Mouse (Mus musculus) G1E (cell line): ENCODE measurements around the gene Gm10401. TPM values are rescaled to one million over a fixed set of nuclear protein-coding genes. Genes with fewer than 3 reads are reported as not detected.
"Not testable (repeated sequence)": the region's sequence is repeated elsewhere in the genome, so short reads cannot be mapped to it uniquely, and the experiment has no call there.

Source experiments
- ATAC-seq: 2 replicates; pipeline ENCODE4 v1.8.0; 2016; ENCODE audit warnings: mild to moderate bottlenecking; ENCODE audit not compliant: insufficient number of reproducible peaks, poor library complexity, low FRiP score, severe bottlenecking; ENCODE audit errors: extremely low read depth
- DNase-seq: peaks from one replicate; pipeline ENCODE4 v3.0.0; 2012; ENCODE audit warnings: low spot score
- H3K27me3 ChIP-seq: 2 replicates; pipeline ENCODE4 v1.6.1; 2012; ENCODE audit warnings: mild to moderate bottlenecking, low read length, inconsistent platforms; ENCODE audit not compliant: insufficient read depth
- H3K36me3 ChIP-seq: replicated peaks from 2 replicates; pipeline ENCODE3; 2012; ENCODE audit warnings: mild to moderate bottlenecking, inconsistent platforms
- H3K4me1 ChIP-seq: 2 replicates; pipeline ENCODE4 v1.6.1; 2012; ENCODE audit warnings: low read depth, low read length, inconsistent platforms, mixed read lengths; ENCODE audit not compliant: insufficient read depth
- H3K4me3 ChIP-seq: 2 replicates; pipeline ENCODE4 v1.5.1; 2012; ENCODE audit warnings: low read depth, mild to moderate bottlenecking, inconsistent platforms, low read length, moderate library complexity, mixed read lengths
- H3K9me3 ChIP-seq: replicated peaks from 2 replicates; pipeline ENCODE4 v1.6.1; 2012; ENCODE audit warnings: inconsistent platforms
- CTCF ChIP-seq: IDR thresholded peaks from 2 replicates; pipeline ENCODE4 v1.5.1; 2012; ENCODE audit warnings: low read depth, low read length, inconsistent platforms, mixed read lengths
- GATA1 ChIP-seq: IDR thresholded peaks from 2 replicates; pipeline ENCODE4 v1.6.1; 2012; ENCODE audit warnings: borderline replicate concordance, low read length, inconsistent platforms, mixed read lengths
- GATA2 ChIP-seq: IDR thresholded peaks from 2 replicates; pipeline ENCODE4 v1.6.1; 2012; ENCODE audit warnings: low read depth, low read length, inconsistent platforms, borderline replicate concordance
- POLR2AphosphoS5 ChIP-seq: IDR thresholded peaks from 2 replicates; pipeline ENCODE4 v1.6.1; 2012; ENCODE audit warnings: low read depth, low read length, inconsistent platforms; ENCODE audit not compliant: insufficient replicate concordance
- TAL1 ChIP-seq: conservative IDR thresholded peaks from 2 replicates; pipeline ENCODE4 v1.6.1; 2012; ENCODE audit warnings: low read depth, low read length, inconsistent platforms, mixed read lengths
- polyA plus RNA-seq: library from polyadenylated mRNA; stranded (reverse); fragments of >175 nt; gene quantifications from 2 replicates; pipeline ENCODE4 v1.2.3, GENCODE M21; 2012
- total RNA-seq, 2 experiments: library from RNA; stranded (forward) in 1 of 2; stranded (reverse) in 1 of 2; fragments of 200-1000 nt in 1 of 2; fragments of >200 nt in 1 of 2; fragmentation: Nextera tagmentation in 1 of 2; gene quantifications; 2 replicates each; pipeline ENCODE4 v1.2.3; 2014 to 2017

Gm10401 gene
- total and polyA plus RNA-seq, 3 experiments: 0.49 TPM; not detected in 2

- H3K27me3 ChIP-seq: no peaks in the 10 kb centered on the region
Measured at GRCm38 (mm10) chr5:115074749-115075148, 23.3 kb downstream of the Gm10401 start.

DNA sequence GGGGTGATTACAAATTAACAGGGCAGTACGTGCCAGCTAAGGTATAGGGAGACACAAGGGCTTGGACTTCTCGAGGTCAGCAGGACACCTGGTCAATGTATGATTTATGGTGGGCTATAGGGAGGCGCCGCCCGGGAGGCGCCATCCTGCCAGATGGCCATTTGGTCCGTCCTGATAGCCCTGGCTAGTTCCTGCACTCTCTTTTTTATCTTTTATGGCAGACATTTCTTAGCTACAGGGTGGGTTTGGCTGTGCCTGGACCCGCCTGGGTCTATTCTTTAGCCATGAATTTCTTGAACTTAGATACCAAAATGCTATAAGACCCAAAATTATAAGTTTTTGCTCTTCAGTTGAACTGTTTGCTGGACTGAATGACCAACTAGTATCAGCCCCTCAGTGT, 24.8 kb downstream of the Gm10401 start:
- ATAC-seq, H3K9me3 ChIP-seq, H3K27me3 ChIP-seq, DNase-seq, H3K4me3 ChIP-seq: not testable (repeated sequence)
- peak; percentile 57 for TF ChIP-seq TAL1
- Histone ChIP-seq H3K36me3 (peaks cover 45% of the 10 kb centered on the region), H3K4me1 (peaks cover 84% of the 10 kb centered on the region)

More at GRCm38 (mm10) chr5:115074749-115075148, 23.3 kb downstream of the Gm10401 start:
- ATAC-seq (no peak), DNase-seq (no peak)
- H3K36me3 ChIP-seq: peaks cover 55% of the 10 kb centered on the region
- H3K4me1 ChIP-seq: peaks cover 70% of the 10 kb centered on the region
- no peaks in the 10 kb centered on the region for H3K9me3 ChIP-seq
- H3K4me3 ChIP-seq: peak overlapping the region; percentile 4; the same call in 1 of the 2 replicates
- TF ChIP-seq POLR2AphosphoS5 (no peak), TAL1 (no peak), GATA1 (no peak), CTCF (no peak), GATA2 (no peak)

DNA sequence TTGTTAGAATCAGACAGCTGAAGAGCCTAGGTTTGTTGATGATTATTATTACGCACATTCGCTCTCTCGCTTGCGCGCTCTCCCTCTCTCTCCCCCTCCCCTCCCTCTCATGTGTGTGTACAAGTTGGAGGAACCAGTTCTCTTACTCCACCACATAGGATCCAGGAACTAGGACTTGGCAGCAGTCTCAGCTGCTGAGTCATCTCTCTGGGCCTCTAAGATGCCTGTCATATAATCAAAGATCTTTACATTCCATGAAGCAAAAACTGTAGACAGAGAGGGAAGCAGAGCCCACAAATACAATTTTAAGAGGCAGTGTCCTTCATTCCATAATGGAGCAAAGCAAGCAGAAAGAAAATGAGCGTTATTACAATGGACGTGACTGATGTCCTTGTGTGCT, 26.0 kb downstream of the Gm10401 start:
- TF ChIP-seq TAL1: no peak
- no peak for TF ChIP-seq CTCF
- TF ChIP-seq POLR2AphosphoS5: no peak
- no peak for TF ChIP-seq GATA1
- no peak for TF ChIP-seq GATA2
- H3K4me1 ChIP-seq: peaks cover 90% of the 10 kb centered on the region
- H3K27me3 ChIP-seq: no peaks in the 10 kb centered on the region
- peaks cover 45% of the 10 kb centered on the region for H3K36me3 ChIP-seq
- H3K9me3 ChIP-seq: no peaks in the 10 kb centered on the region
- ATAC-seq: peak; percentile 36
- no peak for DNase-seq
- H3K4me3 ChIP-seq: peak overlapping the region; percentile 15; the same call in 1 of the 2 replicates

DNA sequence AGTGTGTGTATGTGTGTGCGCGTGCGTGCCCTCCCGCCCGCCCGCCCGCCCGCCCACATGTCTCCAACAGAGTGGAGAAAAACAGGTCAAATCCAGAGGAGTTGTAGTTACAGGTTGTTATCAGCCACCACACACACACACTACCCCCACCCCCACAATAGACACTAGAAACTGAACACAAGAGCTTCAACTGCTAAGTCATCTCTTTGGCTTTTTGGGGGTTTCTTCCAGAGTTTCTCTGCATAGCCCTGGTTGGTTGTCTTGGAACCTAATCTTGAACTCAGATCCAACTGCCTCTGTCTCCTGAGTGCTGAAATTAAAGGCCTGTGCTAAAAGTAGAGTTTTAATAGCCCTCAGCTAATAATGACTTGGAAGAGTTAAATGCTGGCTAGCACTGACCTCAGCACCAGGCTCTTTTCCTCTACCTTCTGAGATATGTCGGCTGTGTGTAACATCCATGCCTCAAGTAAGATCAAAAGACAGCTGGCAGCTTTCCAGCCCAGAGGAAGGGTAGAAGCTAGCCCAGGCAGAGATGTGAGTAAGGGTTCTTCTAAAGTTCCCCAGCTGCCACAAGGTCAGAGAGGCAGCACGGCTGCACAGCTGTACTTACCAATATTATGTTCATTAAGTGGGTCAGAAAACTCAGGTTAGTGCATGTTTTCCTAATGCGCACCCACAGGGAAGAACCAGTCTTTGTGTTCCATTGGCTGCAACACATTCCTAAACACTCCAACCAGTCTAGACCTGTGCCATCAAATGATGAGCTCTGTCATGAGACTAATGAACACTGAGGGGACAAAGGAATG, 26.8 kb downstream of the Gm10401 start:
- H3K4me1 ChIP-seq: peaks cover 96% of the 10 kb centered on the region
- peaks cover 44% of the 10 kb centered on the region for H3K36me3 ChIP-seq
- H3K27me3 ChIP-seq: no peaks in the 10 kb centered on the region
- peak; percentile 51 for ATAC-seq
- no peak for TF ChIP-seq GATA1
- TF ChIP-seq TAL1: no peak; the same call in 1 of the 2 replicates
- TF ChIP-seq CTCF: no peak
- DNase-seq: peak; percentile 56
- peak overlapping the region; percentile 33; the same call in 1 of the 2 replicates for H3K4me3 ChIP-seq
- H3K9me3 ChIP-seq: no peaks in the 10 kb centered on the region

DNA sequence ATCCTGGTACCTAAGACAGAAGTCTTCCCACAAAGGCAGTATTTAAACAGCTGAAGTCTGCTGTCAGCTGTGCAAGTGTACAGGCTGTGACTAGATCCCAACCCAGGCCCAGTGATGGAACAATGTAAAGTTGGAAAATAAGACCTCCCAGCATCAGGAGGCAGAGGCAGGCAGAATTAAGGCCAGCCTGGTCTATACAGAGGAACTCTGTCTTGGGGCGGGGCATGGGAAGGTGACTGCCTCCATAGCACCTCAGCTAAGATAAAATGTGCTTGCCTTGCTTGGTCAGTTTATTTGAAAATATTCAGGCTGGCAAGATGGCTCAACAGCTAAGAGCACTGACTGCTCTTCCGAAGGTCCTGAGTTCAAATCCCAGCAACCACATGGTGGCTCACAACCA, 27.6 kb downstream of the Gm10401 start:
- TF ChIP-seq CTCF (no peak), TAL1 (no peak), POLR2AphosphoS5 (no peak), GATA2 (no peak), GATA1 (no peak)
- DNase-seq: no peak
- no peaks in the 10 kb centered on the region for H3K27me3 ChIP-seq
- H3K4me3 ChIP-seq: no peak overlapping the region
- peaks cover 96% of the 10 kb centered on the region for H3K4me1 ChIP-seq
- H3K9me3 ChIP-seq: no peaks in the 10 kb centered on the region
- no peak for ATAC-seq
- peaks cover 44% of the 10 kb centered on the region for H3K36me3 ChIP-seq

DNA sequence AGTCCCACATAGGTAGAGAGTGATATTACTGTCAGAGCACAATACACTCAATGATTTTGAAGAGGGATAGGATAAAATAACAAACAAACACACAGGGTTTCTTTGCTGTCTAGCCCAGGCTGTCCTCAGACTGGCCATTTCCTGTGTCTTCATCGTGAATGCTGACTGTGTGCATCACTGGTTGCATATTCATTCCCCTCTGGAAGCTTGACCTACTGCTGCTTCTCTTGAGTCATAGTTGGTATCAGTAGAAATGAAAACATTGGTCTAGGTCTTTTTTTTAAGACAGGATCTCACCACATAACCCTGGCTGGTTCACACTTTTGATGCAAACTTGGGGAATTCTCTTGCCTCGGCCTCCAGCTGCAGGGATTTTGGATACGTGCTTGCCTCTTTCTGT, 28.5 kb downstream of the Gm10401 start:
- peaks cover 95% of the 10 kb centered on the region for H3K4me1 ChIP-seq
- no peaks in the 10 kb centered on the region for H3K27me3 ChIP-seq
- peaks cover 44% of the 10 kb centered on the region for H3K36me3 ChIP-seq
- no peak for TF ChIP-seq GATA1
- TF ChIP-seq GATA2: no peak
- no peak for TF ChIP-seq CTCF
- TF ChIP-seq POLR2AphosphoS5: no peak
- TF ChIP-seq TAL1: no peak
- no peaks in the 10 kb centered on the region for H3K9me3 ChIP-seq
- no peak for DNase-seq
- no peak overlapping the region for H3K4me3 ChIP-seq
- no peak for ATAC-seq
